Mouse (Mus musculus) lung, adult 2 months (tissue): Measurements from ENCODE around the gene Gsdme.

Experiments used
- CTCF ChIP-seq: fragments of 200-500 bp; IDR thresholded peaks from 2 replicates; pipeline ENCODE4 v1.5.1; 2011; ENCODE audit warnings: mild to moderate bottlenecking, low read length, control low read depth; ENCODE audit not compliant: insufficient read depth
- POLR2A ChIP-seq: fragments of 200-500 bp; IDR thresholded peaks from 2 replicates; pipeline ENCODE4 v1.6.1; 2011; ENCODE audit warnings: low read depth, mild to moderate bottlenecking, control low read depth, low read length, borderline replicate concordance; ENCODE audit errors: extremely low read depth

- TF ChIP-seq POLR2A = no peak
- no peak for TF ChIP-seq CTCF
Observed at GRCm38 (mm10) chr6:50139526-50139925, 124.1 kb downstream of the Gsdme start.
